Mouse (Mus musculus) layer of hippocampus, postnatal 10 days (tissue): ENCODE measurements around the gene Fn3krp. TPM values are rescaled to one million over a fixed set of nuclear protein-coding genes. Genes with fewer than 3 reads are reported as not detected.

ENCODE experiments used
- DNase-seq, 2 experiments: peaks; one replicate each; pipeline ENCODE4 v3.0.0; 2021; ENCODE audit warnings: low spot score in 2 of 2
- microRNA-seq, 2 experiments: library from miRNA; unstranded; fragments of <30 nt; microRNA quantifications; one replicate each; pipeline ENCODE4 v1.2.0; 2021
- total RNA-seq, 2 experiments: library from RNA; stranded (reverse); gene quantifications; 2 replicates each; pipeline ENCODE4 v1.2.3; 2021

Fn3krp gene
- total RNA-seq, 2 experiments from 2014 or later, result 29.9 to 32.0 TPM

GRCm38 (mm10) chr11:121441653-121442052, 20.5 kb downstream of the Fn3krp start:
- DNase-seq, result no peak

GRCm38 (mm10) chr11:121442076-121442475, 20.9 kb downstream of the Fn3krp start:
- no peak for DNase-seq

- no peak for DNase-seq
Observed at GRCm38 (mm10) chr11:121451216-121451726, 30.1 kb downstream of the Fn3krp start.

- peak; percentile 98 for DNase-seq
Observed at GRCm38 (mm10) chr11:121451753-121452635, 30.8 kb downstream of the Fn3krp start, which contains the start of gene Tbcd. TSS of gene Tbcd (plus strand) at chr11:121451949.

- DNase-seq, result no peak
Observed at GRCm38 (mm10) chr11:121457874-121458273, 36.7 kb downstream of the Fn3krp start.

GRCm38 (mm10) chr11:121467408-121467807, 46.2 kb downstream of the Fn3krp start:
- DNase-seq, result no peak

- DNase-seq, result no peak
Observed at GRCm38 (mm10) chr11:121474831-121475230, 53.6 kb downstream of the Fn3krp start.

- peak; percentile 87 for DNase-seq
Observed at GRCm38 (mm10) chr11:121475699-121476415, 54.7 kb downstream of the Fn3krp start.

GRCm38 (mm10) chr11:121479476-121480203, 58.4 kb downstream of the Fn3krp start:
- DNase-seq, result no peak

Small RNA genes within 50 kb of the gene (microRNA-seq; reads per million reads assigned to microRNA genes)
- gene Mir7236, result 0.67 to 1.2 reads per million in 2 experiments

Other genes with a start within 250 kb of the Fn3krp start
- gene Hexdc, start 217.0 kb upstream of the Fn3krp start, total RNA-seq, result 10 to 100 TPM; 38.7 to 41.1 TPM
- gene Ogfod3, start 216.7 kb upstream of the Fn3krp start, total RNA-seq, result 1 to 10 TPM; 7.4 to 9.5 TPM
- gene Cybc1, start 192.1 kb upstream of the Fn3krp start, total RNA-seq, result 10 to 100 TPM; 30.6 to 31.7 TPM
- 10 to 100 TPM; 58.2 to 71.4 TPM for gene Narf, start 184.1 kb upstream of the Fn3krp start, total RNA-seq
- 100 to 1,000 TPM in 1 of 2 experiments, 10 to 100 TPM in 1; 93.6 to 102 TPM for gene Foxk2, start 161.4 kb upstream of the Fn3krp start, total RNA-seq
- gene Wdr45b, start 67.0 kb upstream of the Fn3krp start, total RNA-seq, result 10 to 100 TPM; 53.7 to 64.0 TPM
- gene Rab40b, start 33.1 kb upstream of the Fn3krp start, total RNA-seq, result 10 to 100 TPM; 40.6 to 44.8 TPM
- 10 to 100 TPM; 12.2 to 16.4 TPM for gene Fn3k, start 13.5 kb downstream of the Fn3krp start, total RNA-seq
- gene Tbcd, start 30.5 kb downstream of the Fn3krp start, total RNA-seq, result 10 to 100 TPM; 60.4 to 65.8 TPM
- gene Zfp750, start 97.9 kb downstream of the Fn3krp start, total RNA-seq, result not detected